Mouse (Mus musculus) MEL (cell line): ENCODE measurements around the gene Kcnn3. TPM values are rescaled to one million over a fixed set of nuclear protein-coding genes. Genes with fewer than 3 reads are reported as not detected.

ENCODE experiments used
- DNase-seq: peaks from one replicate; pipeline ENCODE4 v3.0.0; 2011; ENCODE audit warnings: low read depth, low spot score
- H3K27ac ChIP-seq: 2 replicates; pipeline ENCODE4 v1.5.1; 2012; ENCODE audit warnings: low read depth, mild to moderate bottlenecking, control low read depth, low read length, moderate library complexity; ENCODE audit not compliant: control insufficient read depth
- H3K27me3 ChIP-seq, 2 experiments: fragments of 150-350 bp in 1 of 2; sonication (generic) in 1 of 2; 2 replicates each; pipeline ENCODE4 v1.6.1; 2012; ENCODE audit warnings: low read length in 2 of 2, mild to moderate bottlenecking in 2 of 2, improper control_type of control experiment in 1 of 2, moderate library complexity in 1 of 2; ENCODE audit not compliant: insufficient read depth in 2 of 2, control insufficient read depth in 1 of 2
- H3K36me3 ChIP-seq, 2 experiments: 2 replicates each; pipeline ENCODE4 v1.6.1; 2012 to 2014; ENCODE audit warnings: low read length in 2 of 2, improper control_type of control experiment in 1 of 2, inconsistent platforms in 1 of 2, mild to moderate bottlenecking in 1 of 2; ENCODE audit not compliant: insufficient read depth in 2 of 2, control insufficient read depth in 1 of 2
- H3K4me1 ChIP-seq, 2 experiments: fragments of 150-350 bp in 1 of 2; sonication (generic) in 1 of 2; 2 replicates each; pipeline ENCODE4 v1.6.1; 2012; ENCODE audit warnings: low read length in 2 of 2, improper control_type of control experiment in 1 of 2, mild to moderate bottlenecking in 1 of 2; ENCODE audit not compliant: insufficient read depth in 2 of 2, control insufficient read depth in 1 of 2
- H3K4me3 ChIP-seq, 2 experiments: fragments of 150-350 bp in 1 of 2; sonication (generic) in 1 of 2; 2 replicates each; pipeline ENCODE4 v1.5.1; 2012; ENCODE audit warnings: low read depth in 2 of 2, low read length in 2 of 2, mild to moderate bottlenecking in 2 of 2, moderate library complexity in 2 of 2, control low read depth in 1 of 2, improper control_type of control experiment in 1 of 2; ENCODE audit not compliant: control insufficient read depth in 1 of 2, insufficient read depth in 1 of 2
- H3K79me2 ChIP-seq: 2 replicates; pipeline ENCODE4 v1.6.1; 2012; ENCODE audit warnings: mild to moderate bottlenecking, low read length, moderate library complexity; ENCODE audit not compliant: control insufficient read depth, poor library complexity, insufficient read depth
- H3K9ac ChIP-seq: 2 replicates; pipeline ENCODE4 v1.6.1; 2012; ENCODE audit warnings: low read depth, mild to moderate bottlenecking, control low read depth, low read length, moderate library complexity; ENCODE audit not compliant: control insufficient read depth, poor library complexity, severe bottlenecking
- H3K9me3 ChIP-seq: fragments of 150-350 bp; sonication (generic); replicated peaks from 2 replicates; pipeline ENCODE4 v1.6.1; 2012; ENCODE audit warnings: mild to moderate bottlenecking, low read length, improper control_type of control experiment, moderate library complexity; ENCODE audit not compliant: insufficient read depth
- BHLHE40 ChIP-seq: IDR thresholded peaks from 2 replicates; pipeline ENCODE4 v1.6.1; 2012; ENCODE audit warnings: low read depth, mild to moderate bottlenecking, inconsistent platforms, low read length, improper control_type of control experiment, borderline replicate concordance
- CHD1 ChIP-seq: IDR thresholded peaks from 2 replicates; pipeline ENCODE4 v1.6.1; 2012; ENCODE audit warnings: low read depth, mild to moderate bottlenecking, inconsistent platforms, low read length, improper control_type of control experiment
- CHD2 ChIP-seq: IDR thresholded peaks from 2 replicates; pipeline ENCODE4 v1.6.1; 2011; ENCODE audit warnings: low read length, improper control_type of control experiment
- GATA1 ChIP-seq: IDR thresholded peaks from 2 replicates; pipeline ENCODE4 v1.6.1; 2011; ENCODE audit warnings: low read depth, low read length, improper control_type of control experiment
- KAT2A ChIP-seq: conservative IDR thresholded peaks from 2 replicates; pipeline ENCODE4 v1.6.1; 2012; ENCODE audit warnings: low read depth, low read length, improper control_type of control experiment, inconsistent platforms
- MAX ChIP-seq: IDR thresholded peaks from 2 replicates; pipeline ENCODE4 v1.6.1; 2011; ENCODE audit warnings: low read length, improper control_type of control experiment
- MEF2A ChIP-seq: IDR thresholded peaks from 2 replicates; pipeline ENCODE4 v1.6.1; 2014; ENCODE audit warnings: low read depth, mild to moderate bottlenecking, inconsistent platforms, low read length, improper control_type of control experiment; ENCODE audit not compliant: poor library complexity, insufficient replicate concordance, severe bottlenecking; ENCODE audit errors: extremely low read depth
- MXI1 ChIP-seq: IDR thresholded peaks from 2 replicates; pipeline ENCODE4 v1.6.1; 2011; ENCODE audit warnings: mild to moderate bottlenecking, low read depth, low read length, improper control_type of control experiment
- NRF1 ChIP-seq: IDR thresholded peaks from 2 replicates; pipeline ENCODE4 v1.6.1; 2014; ENCODE audit warnings: low read depth, mild to moderate bottlenecking, inconsistent platforms, low read length, improper control_type of control experiment, moderate library complexity; ENCODE audit not compliant: poor library complexity, insufficient read depth, severe bottlenecking
- POLR2AphosphoS5 ChIP-seq: IDR thresholded peaks from 2 replicates; pipeline ENCODE4 v1.6.1; 2012; ENCODE audit warnings: low read depth, borderline replicate concordance, mild to moderate bottlenecking, inconsistent platforms, low read length, moderate library complexity, mixed read lengths
- RAD21 ChIP-seq: IDR thresholded peaks from 2 replicates; pipeline ENCODE4 v1.6.1; 2011; ENCODE audit warnings: mild to moderate bottlenecking, low read depth, low read length, improper control_type of control experiment
- SIN3A ChIP-seq: IDR thresholded peaks from 2 replicates; pipeline ENCODE4 v1.6.1; 2012; ENCODE audit warnings: low read length, improper control_type of control experiment, inconsistent platforms
- SMC3 ChIP-seq: IDR thresholded peaks from 2 replicates; pipeline ENCODE4 v1.6.1; 2011; ENCODE audit warnings: low read depth, low read length, improper control_type of control experiment
- USF2 ChIP-seq, 2 experiments: IDR thresholded peaks; 2 replicates each; pipeline ENCODE4 v1.6.1; 2011 to 2012; ENCODE audit warnings: improper control_type of control experiment in 2 of 2, low read length in 2 of 2, borderline replicate concordance in 1 of 2, inconsistent platforms in 1 of 2, low read depth in 1 of 2, mild to moderate bottlenecking in 1 of 2; ENCODE audit not compliant: insufficient read depth in 1 of 2
- ZMIZ1 ChIP-seq: IDR thresholded peaks from 2 replicates; pipeline ENCODE4 v1.6.1; 2012; ENCODE audit warnings: low read depth, mild to moderate bottlenecking, inconsistent platforms, low read length, improper control_type of control experiment, moderate library complexity
- polyA plus RNA-seq, 2 experiments: library from polyadenylated mRNA; stranded (reverse) in 1 of 2; unstranded in 1 of 2; fragments of >175 nt in 1 of 2; fragments of >200 nt in 1 of 2; gene quantifications; 2 replicates each; pipeline versions ENCODE4 v1.2.1 to v1.2.4; 2012; ENCODE audit warnings: low replicate concordance in 2 of 2, low read depth in 1 of 2; ENCODE audit not compliant: insufficient read length in 2 of 2, insufficient read depth in 1 of 2, missing spikeins in 1 of 2
- total RNA-seq: library from RNA; depleted of rRNA; stranded (reverse); fragments of 300-350 nt; gene quantifications from 2 replicates; pipeline ENCODE4 v1.2.3, GENCODE M21; 2012

The Kcnn3 gene
- total and polyA plus RNA-seq, 3 experiments, result 0.04 TPM; not detected in 2

GRCm38 (mm10) chr3:89549488-89549887, 29.5 kb downstream of the Kcnn3 start:
- H3K27ac ChIP-seq, result no peak overlapping the region
- peaks cover 0 to 5% of the 10 kb centered on the region in 2 experiments; a peak in 2 of 4 replicates for H3K36me3 ChIP-seq
- H3K9ac ChIP-seq, result no peak overlapping the region
- no peak for DNase-seq
- peaks cover 0 to 2% of the 10 kb centered on the region in 2 experiments; a peak in 2 of 4 replicates for H3K27me3 ChIP-seq
- H3K4me1 ChIP-seq, result peaks cover 0 to 34% of the 10 kb centered on the region in 2 experiments; a peak in 2 of 4 replicates
- no peaks in the 10 kb centered on the region for H3K9me3 ChIP-seq
- TF ChIP-seq SMC3 (no peak), MAX (no peak), BHLHE40 (no peak)
- H3K4me3 ChIP-seq, result no peak overlapping the region
- no peaks in the 10 kb centered on the region for H3K79me2 ChIP-seq

GRCm38 (mm10) chr3:89551880-89552279, 31.9 kb downstream of the Kcnn3 start:
- DNase-seq, result no peak
- Histone ChIP-seq H3K4me1 (peaks cover 0 to 33% of the 10 kb centered on the region in 2 experiments; a peak in 2 of 4 replicates), H3K27ac (no peak overlapping the region), H3K27me3 (peaks cover 0 to 4% of the 10 kb centered on the region in 2 experiments; a peak in 1 of 4 replicates), H3K36me3 (peaks cover 0 to 5% of the 10 kb centered on the region in 2 experiments; a peak in 2 of 4 replicates), H3K4me3 (no peak overlapping the region), H3K9me3 (no peaks in the 10 kb centered on the region), H3K9ac (no peak overlapping the region), H3K79me2 (no peaks in the 10 kb centered on the region)
- TF ChIP-seq MEF2A, result no peak
- TF ChIP-seq SIN3A, result no peak
- no peak for TF ChIP-seq CHD2
- no peak for TF ChIP-seq KAT2A
- TF ChIP-seq MXI1, result no peak
- TF ChIP-seq USF2 (IDR thresholded peaks at IDR 0.05; ENCODE audit: borderline replicate concordance in 1 of 2, insufficient read depth in 1 of 2, low read depth in 1 of 2, low read length in 2 of 2), result no peak
- TF ChIP-seq POLR2AphosphoS5, result no peak

DNA sequence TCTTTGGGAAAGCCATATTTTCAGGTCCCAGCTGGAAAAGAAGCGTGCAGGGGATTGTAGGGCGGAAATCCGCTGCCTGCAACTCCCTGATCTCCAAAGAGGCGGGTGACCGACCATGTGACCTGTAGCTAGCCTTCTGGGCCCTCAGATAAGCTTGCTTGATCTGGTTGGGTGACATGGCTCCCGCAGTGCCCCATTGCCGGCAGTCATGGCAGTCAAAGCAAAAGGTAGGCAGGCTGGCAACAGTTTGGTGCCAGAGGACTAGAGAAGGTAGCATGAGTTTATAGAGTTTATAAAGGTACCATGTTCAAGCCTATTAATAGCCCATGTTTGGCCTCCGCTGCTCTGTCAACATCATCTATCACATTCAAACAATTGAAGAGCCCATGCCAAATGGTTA, 33.5 kb downstream of the Kcnn3 start:
- Histone ChIP-seq H3K9ac (no peak overlapping the region), H3K36me3 (peaks cover 0 to 5% of the 10 kb centered on the region in 2 experiments; a peak in 2 of 4 replicates), H3K9me3 (no peaks in the 10 kb centered on the region), H3K79me2 (no peaks in the 10 kb centered on the region), H3K4me3 (no peak overlapping the region), H3K27ac (no peak overlapping the region), H3K27me3 (peaks cover 0 to 4% of the 10 kb centered on the region in 2 experiments; a peak in 1 of 4 replicates), H3K4me1 (peaks cover 0 to 22% of the 10 kb centered on the region in 2 experiments; a peak in 2 of 4 replicates)
- TF ChIP-seq CHD1 (no peak), ZMIZ1 (no peak), NRF1 (no peak), RAD21 (no peak), GATA1 (no peak)
- no peak for DNase-seq
